Mouse (Mus musculus): Measurements from ENCODE around the gene Pik3ap1.

DNA sequence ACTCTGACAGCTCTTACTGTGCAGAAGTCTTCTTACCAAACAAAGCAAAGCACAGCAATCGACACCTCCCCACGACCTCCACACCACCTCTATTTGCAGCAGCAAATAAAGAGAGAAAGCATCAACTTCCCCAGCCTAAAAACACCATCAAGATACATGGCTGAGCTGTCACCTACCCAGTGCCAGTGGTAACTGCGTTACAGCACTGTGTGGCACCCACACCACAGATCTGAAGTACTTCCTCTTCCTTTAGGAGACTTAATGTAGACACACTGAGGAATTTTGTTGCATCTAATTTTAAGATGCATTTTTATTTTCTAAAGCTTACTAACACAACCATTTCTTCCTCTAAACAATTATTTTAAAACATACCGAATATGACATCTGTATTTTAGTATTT, 138.6 kb downstream of the Pik3ap1 start:
- TF ChIP-seq CTCF (IDR thresholded peaks at IDR 0.05; ENCODE audit: low read depth) (no peak), EP300 (optimal IDR thresholded peaks at IDR 0.05) (no peak)

All from stomach, postnatal 0 days (tissue).